Mouse (Mus musculus) kidney, postnatal 0 days (tissue): ENCODE results near the gene Flt3. TPM values are rescaled to one million over a fixed set of nuclear protein-coding genes. Genes with fewer than 3 reads are reported as not detected.

Experiments
- ATAC-seq: fragments of 200-750 bp; cut with Nextera tagmentation; replicated peaks from 2 replicates; pipeline ENCODE4 v1.8.0; 2017; ENCODE audit warnings: low read depth, moderate number of reproducible peaks, moderate TSS enrichment, moderate library complexity; ENCODE audit not compliant: low FRiP score
- DNase-seq: peaks from one replicate; pipeline ENCODE4 v3.0.0-alpha.2; 2016; ENCODE audit warnings: low spot score
- H3K27ac ChIP-seq: fragments of 300-500 bp; sonication (generic); 2 replicates; pipeline ENCODE4 v1.5.1; 2014; ENCODE audit warnings: mild to moderate bottlenecking
- H3K27me3 ChIP-seq: fragments of 300-500 bp; sonication (generic); 2 replicates; pipeline ENCODE4 v1.6.1; 2014; ENCODE audit warnings: low read length, mixed read lengths; ENCODE audit not compliant: insufficient read depth
- H3K36me3 ChIP-seq: fragments of 300-500 bp; sonication (generic); 2 replicates; pipeline ENCODE4 v1.6.1; 2014; ENCODE audit warnings: low read length, mixed read lengths; ENCODE audit not compliant: insufficient read depth
- H3K4me1 ChIP-seq: fragments of 300-500 bp; sonication (generic); replicated peaks from 2 replicates; pipeline ENCODE4 v1.6.1; 2014; ENCODE audit warnings: antibody characterized with exemption, low read length, mixed read lengths; ENCODE audit not compliant: insufficient read depth
- H3K4me2 ChIP-seq: fragments of 300-500 bp; sonication (generic); 2 replicates; pipeline ENCODE4 v1.6.1; 2014; ENCODE audit warnings: mild to moderate bottlenecking, low read length, moderate library complexity, mixed read lengths
- H3K4me3 ChIP-seq: fragments of 300-500 bp; sonication (generic); replicated peaks from 2 replicates; pipeline ENCODE4 v1.5.1; 2014; ENCODE audit warnings: low read depth, low read length
- H3K9ac ChIP-seq: fragments of 300-500 bp; sonication (generic); 2 replicates; pipeline ENCODE4 v1.6.1; 2014; ENCODE audit warnings: low read depth, low read length
- H3K9me3 ChIP-seq: fragments of 300-500 bp; sonication (generic); replicated peaks from 2 replicates; pipeline ENCODE4 v1.6.1; 2016; ENCODE audit warnings: low read length, inconsistent platforms, mixed read lengths
- CTCF ChIP-seq: IDR thresholded peaks from 2 replicates; pipeline ENCODE4 v1.5.1; 2016; ENCODE audit warnings: antibody characterized with exemption, low read depth, mild to moderate bottlenecking, moderate library complexity
- WGBS: fragments of 180-500 bp; shearing (Covaris S2); extraction: QIAGEN DNeasy Blood & Tissue Kit; methylation state at CpG from one replicate; pipeline ENCODE4 v1.1.7; 2014; 5-methylcytosine and 5-hydroxymethylcytosine counted together
- polyA plus RNA-seq: library from polyadenylated mRNA; unstranded; fragments of >200 nt; fragmentation: Nextera tagmentation; extraction: Ambion mirVana; gene quantifications from 2 replicates; pipeline ENCODE4 v1.2.1, GENCODE M21; 2015

The Flt3 gene
- polyA plus RNA-seq, 1 experiment from 2014 or later = 0.08 TPM

GRCm38 (mm10) chr5:147354985-147355384 lies 45.3 kb downstream of the Flt3 start:
- no peak for TF ChIP-seq CTCF
- DNase-seq (no peak), ATAC-seq (no peak)
- Histone ChIP-seq H3K27ac (no peak overlapping the region), H3K9me3 (no peaks in the 10 kb centered on the region), H3K4me2 (no peak overlapping the region), H3K4me1 (no peaks in the 10 kb centered on the region), H3K4me3 (no peak overlapping the region), H3K9ac (no peak overlapping the region), H3K27me3 (no peaks in the 10 kb centered on the region; the same call in 1 of the 2 replicates), H3K36me3 (no peaks in the 10 kb centered on the region)
- 78% methylated on average over 8 of the region's 8 CpGs for WGBS

DNA sequence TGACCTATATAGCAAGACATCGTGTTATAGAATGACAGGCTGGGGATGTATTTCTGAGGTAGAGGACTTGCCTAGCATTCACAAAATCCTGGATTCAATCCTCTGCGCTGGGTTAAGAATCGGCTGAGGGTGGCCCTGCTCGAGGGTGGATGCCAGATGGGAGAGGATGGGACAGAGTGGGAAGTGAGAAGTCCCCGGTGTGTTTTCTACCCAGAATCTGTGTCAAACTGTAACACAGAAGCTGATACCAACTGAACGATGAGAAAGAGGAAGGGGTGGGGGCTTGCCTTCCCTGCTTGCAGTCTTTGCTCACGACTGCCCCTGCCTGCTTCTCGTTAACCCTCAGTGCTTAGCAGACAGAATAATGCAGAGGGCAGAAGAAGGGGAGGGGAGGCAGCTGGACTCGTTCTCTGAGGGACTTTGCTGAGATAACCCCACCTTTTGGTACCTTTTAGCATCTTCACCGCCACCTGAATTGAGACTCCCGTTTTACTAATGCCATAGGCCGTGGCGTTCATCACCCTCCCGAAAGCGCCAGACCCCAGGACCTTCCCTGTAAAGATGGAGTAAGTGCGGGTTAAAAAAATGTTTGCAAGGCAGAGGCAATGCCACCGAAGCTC lies 46.0 kb downstream of the Flt3 start:
- H3K27ac ChIP-seq = no peak overlapping the region
- DNase-seq (no peak), ATAC-seq (no peak)
- no peak overlapping the region for H3K9ac ChIP-seq
- no peaks in the 10 kb centered on the region for H3K4me1 ChIP-seq
- no peak overlapping the region for H3K4me2 ChIP-seq
- H3K27me3 ChIP-seq = no peaks in the 10 kb centered on the region; the same call in 1 of the 2 replicates
- H3K36me3 ChIP-seq = no peaks in the 10 kb centered on the region
- H3K9me3 ChIP-seq = no peaks in the 10 kb centered on the region
- no peak overlapping the region for H3K4me3 ChIP-seq
- 62% methylated on average over 17 of the region's 17 CpGs for WGBS
- no peak for TF ChIP-seq CTCF

DNA sequence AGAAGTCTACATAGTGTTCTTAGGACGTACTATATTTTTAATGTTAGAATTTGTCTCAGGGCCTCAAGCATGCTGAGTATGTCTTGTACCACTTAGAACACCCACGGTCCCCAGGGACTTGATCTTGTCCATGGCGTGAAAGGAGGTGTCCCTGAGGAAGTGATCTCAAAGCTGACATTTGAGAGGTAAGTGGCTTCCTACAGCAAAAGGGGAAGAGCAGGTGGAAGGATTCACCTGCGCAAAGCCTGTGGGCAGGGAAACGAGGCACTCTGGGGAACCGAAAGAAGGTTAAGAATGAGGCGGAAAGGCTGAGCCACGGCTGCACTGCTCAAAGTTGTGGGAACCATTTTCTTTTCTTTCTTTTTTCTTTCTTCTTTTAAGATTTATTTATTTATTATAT lies 48.4 kb downstream of the Flt3 start:
- DNase-seq (no peak), ATAC-seq (no peak)
- Histone ChIP-seq H3K36me3 (no peaks in the 10 kb centered on the region), H3K27me3 (no peaks in the 10 kb centered on the region; the same call in 1 of the 2 replicates), H3K9me3 (no peaks in the 10 kb centered on the region), H3K9ac (no peak overlapping the region), H3K4me2 (no peak overlapping the region), H3K4me3 (no peak overlapping the region), H3K27ac (no peak overlapping the region), H3K4me1 (no peaks in the 10 kb centered on the region)
- WGBS = 89% methylated on average over 8 of the region's 8 CpGs
- TF ChIP-seq CTCF = no peak

DNA sequence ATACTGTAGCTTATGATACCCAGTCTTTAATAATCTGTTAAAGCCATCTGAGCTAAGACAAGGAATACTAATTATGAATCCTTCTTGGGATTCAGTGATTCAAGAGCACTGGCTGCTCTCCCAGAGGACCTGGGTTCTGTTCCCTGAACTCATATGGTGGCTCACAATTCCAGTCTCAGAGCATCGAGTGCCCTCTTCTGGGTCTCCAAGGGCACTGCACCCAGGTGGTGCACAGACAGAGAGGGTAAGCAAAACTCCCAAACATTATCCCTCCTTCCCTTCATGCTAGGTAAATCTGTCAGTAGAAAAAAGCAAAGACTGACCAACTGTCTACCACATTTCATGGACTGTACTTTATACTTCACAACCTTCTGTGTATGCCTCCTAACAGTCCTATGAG lies 54.3 kb downstream of the Flt3 start:
- no peak for TF ChIP-seq CTCF
- H3K9ac ChIP-seq = no peak overlapping the region
- 57% methylated on average over 1 of the region's 1 CpGs for WGBS
- H3K4me2 ChIP-seq = no peak overlapping the region
- no peaks in the 10 kb centered on the region for H3K36me3 ChIP-seq
- no peak for DNase-seq
- no peaks in the 10 kb centered on the region for H3K27me3 ChIP-seq
- no peaks in the 10 kb centered on the region for H3K9me3 ChIP-seq
- H3K4me1 ChIP-seq = no peaks in the 10 kb centered on the region
- no peak for ATAC-seq
- no peak overlapping the region for H3K27ac ChIP-seq
- no peak overlapping the region for H3K4me3 ChIP-seq

- 86% methylated on average over 10 of the region's 10 CpGs for WGBS
- no peak overlapping the region for H3K27ac ChIP-seq
- no peaks in the 10 kb centered on the region for H3K27me3 ChIP-seq
- no peak for TF ChIP-seq CTCF
- no peaks in the 10 kb centered on the region for H3K9me3 ChIP-seq
- DNase-seq = no peak
- H3K4me1 ChIP-seq = no peaks in the 10 kb centered on the region
- H3K36me3 ChIP-seq = no peaks in the 10 kb centered on the region
- H3K4me2 ChIP-seq = no peak overlapping the region
- no peak overlapping the region for H3K4me3 ChIP-seq
- ATAC-seq = no peak
- H3K9ac ChIP-seq = no peak overlapping the region
Observed at GRCm38 (mm10) chr5:147343904-147344303, 56.4 kb downstream of the Flt3 start.

DNA sequence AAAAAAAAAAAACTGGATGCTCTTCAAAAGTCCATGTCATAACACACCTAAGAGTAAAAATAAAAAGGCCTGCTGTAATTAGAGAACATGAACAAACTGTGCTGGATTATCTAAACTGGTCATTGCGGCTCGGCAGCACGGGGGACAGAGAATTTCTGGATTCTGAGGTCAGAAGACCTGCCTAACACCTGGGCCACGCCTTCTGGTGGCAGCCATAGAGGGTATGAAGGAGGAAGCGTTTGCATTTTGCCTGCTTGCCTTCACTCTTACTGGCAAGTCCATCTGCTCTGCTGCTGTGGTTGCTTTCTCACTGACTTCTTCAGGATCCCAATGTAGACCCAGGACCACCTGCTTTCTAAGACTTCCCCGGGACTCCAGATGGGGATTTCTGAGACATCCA lies 57.4 kb downstream of the Flt3 start:
- no peaks in the 10 kb centered on the region for H3K9me3 ChIP-seq
- H3K4me1 ChIP-seq = no peaks in the 10 kb centered on the region
- no peaks in the 10 kb centered on the region for H3K36me3 ChIP-seq
- H3K4me3 ChIP-seq = no peak overlapping the region
- H3K27me3 ChIP-seq = no peaks in the 10 kb centered on the region
- WGBS = 88% methylated on average over 6 of the region's 6 CpGs
- TF ChIP-seq CTCF = no peak
- no peak overlapping the region for H3K4me2 ChIP-seq
- no peak overlapping the region for H3K27ac ChIP-seq
- DNase-seq (no peak), ATAC-seq (no peak)
- H3K9ac ChIP-seq = no peak overlapping the region

GRCm38 (mm10) chr5:147340741-147341414 lies 59.4 kb downstream of the Flt3 start:
- Histone ChIP-seq H3K4me1 (no peaks in the 10 kb centered on the region), H3K4me3 (no peak overlapping the region), H3K9ac (no peak overlapping the region), H3K4me2 (no peak overlapping the region), H3K9me3 (no peaks in the 10 kb centered on the region), H3K27me3 (no peaks in the 10 kb centered on the region), H3K27ac (no peak overlapping the region), H3K36me3 (no peaks in the 10 kb centered on the region)
- 33% methylated on average over 13 of the region's 13 CpGs for WGBS
- TF ChIP-seq CTCF = no peak
- ATAC-seq (0 out of 2 replicates have a peak, but pooled peaks have one; percentile 7), DNase-seq (no peak)
